Mouse (Mus musculus) E14TG2a.4 (cell line): ENCODE data around the gene Susd6.

Source experiments
- H3K27me3 ChIP-seq: 2 replicates; pipeline ENCODE4 v1.6.1; 2014; ENCODE audit warnings: low read length, control low read depth; ENCODE audit not compliant: insufficient read depth
- H3K36me3 ChIP-seq: 2 replicates; pipeline ENCODE4 v1.6.1; 2014; ENCODE audit warnings: low read length, control low read depth; ENCODE audit not compliant: insufficient read depth
- H3K4me1 ChIP-seq: replicated peaks from 2 replicates; pipeline ENCODE4 v1.6.1; 2014; ENCODE audit warnings: low read depth, low read length, control low read depth
- H3K4me3 ChIP-seq: replicated peaks from 2 replicates; pipeline ENCODE4 v1.5.1; 2014; ENCODE audit warnings: mild to moderate bottlenecking, low read length
- H3K9me3 ChIP-seq: 2 replicates; pipeline ENCODE4 v1.6.1; 2014; ENCODE audit warnings: low read length, control low read depth
- CTCF ChIP-seq: conservative IDR thresholded peaks from 2 replicates; pipeline ENCODE4 v1.5.1; 2014; ENCODE audit warnings: low read length
- NANOG ChIP-seq: IDR thresholded peaks from 2 replicates; pipeline ENCODE4 v1.6.1; 2014; ENCODE audit warnings: borderline replicate concordance, low read length, mixed read lengths
- POU5F1 ChIP-seq: IDR thresholded peaks from 2 replicates; pipeline ENCODE4 v1.6.1; 2014; ENCODE audit warnings: low read length, borderline replicate concordance

Gene Susd6

GRCm38 (mm10) chr12:80759713-80760395 is 30.5 kb upstream of the Susd6 start:
- Histone ChIP-seq H3K4me1 (peaks cover 25% of the 10 kb centered on the region), H3K36me3 (no peaks in the 10 kb centered on the region), H3K4me3 (peak overlapping the region; percentile 79), H3K27me3 (peaks cover 71% of the 10 kb centered on the region), H3K9me3 (peaks cover 12% of the 10 kb centered on the region)
- no peak for TF ChIP-seq POU5F1
- no peak for TF ChIP-seq CTCF
- no peak for TF ChIP-seq NANOG

- Histone ChIP-seq H3K27me3 (peaks cover 66% of the 10 kb centered on the region), H3K36me3 (no peaks in the 10 kb centered on the region), H3K9me3 (peaks cover 12% of the 10 kb centered on the region), H3K4me1 (peaks cover 25% of the 10 kb centered on the region), H3K4me3 (peak within 1 kb of the TSS; percentile 79)
- TF ChIP-seq CTCF (peak; percentile 94), POU5F1 (no peak)
These were observed 29.9 kb upstream of the Susd6 start, which contains the start of gene Ccdc177 for GRCm38 (mm10) chr12:80760396-80760801. Gene Ccdc177, minus strand, starts transcription at chr12:80760687.

DNA sequence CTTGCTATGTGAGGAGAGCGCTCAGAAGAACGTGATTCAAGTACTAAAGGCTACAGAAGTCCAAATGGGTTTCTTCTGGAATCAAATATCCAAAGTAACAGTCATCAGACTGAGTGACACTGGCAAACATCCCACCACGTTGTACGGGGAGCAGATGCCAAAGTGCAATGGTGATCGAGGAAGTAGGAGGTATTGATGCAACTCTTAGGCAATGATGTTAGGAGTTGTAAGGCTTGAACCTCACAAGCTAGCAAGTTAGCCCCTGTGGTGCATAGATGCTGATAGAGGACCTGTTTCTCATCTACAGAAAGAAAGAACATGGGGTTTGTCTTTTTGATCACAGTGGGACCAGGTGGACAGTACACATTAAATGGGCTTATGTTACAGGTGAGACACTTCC is 27.3 kb upstream of the Susd6 start:
- Histone ChIP-seq H3K27me3 (peaks cover 45% of the 10 kb centered on the region), H3K4me3 (no peak overlapping the region), H3K4me1 (peaks cover 24% of the 10 kb centered on the region), H3K36me3 (no peaks in the 10 kb centered on the region), H3K9me3 (peaks cover 8% of the 10 kb centered on the region)
- no peak for TF ChIP-seq NANOG
- no peak for TF ChIP-seq POU5F1
- TF ChIP-seq CTCF = no peak

GRCm38 (mm10) chr12:80764116-80764515 is 26.2 kb upstream of the Susd6 start:
- H3K4me3 ChIP-seq = no peak overlapping the region
- H3K27me3 ChIP-seq = peaks cover 36% of the 10 kb centered on the region
- H3K4me1 ChIP-seq = peaks cover 24% of the 10 kb centered on the region
- no peaks in the 10 kb centered on the region for H3K36me3 ChIP-seq
- H3K9me3 ChIP-seq = peaks cover 8% of the 10 kb centered on the region
- TF ChIP-seq POU5F1 = no peak
- no peak for TF ChIP-seq NANOG
- TF ChIP-seq CTCF = no peak

- TF ChIP-seq POU5F1 = no peak
- peak; percentile 96 for TF ChIP-seq CTCF
- no peak for TF ChIP-seq NANOG
- H3K36me3 ChIP-seq = no peaks in the 10 kb centered on the region
- H3K4me1 ChIP-seq = peaks cover 27% of the 10 kb centered on the region
- H3K9me3 ChIP-seq = no peaks in the 10 kb centered on the region
- H3K27me3 ChIP-seq = 0 out of 2 replicates have a peak, but pooled peaks cover 2% of the 10 kb centered on the region
- no peak overlapping the region for H3K4me3 ChIP-seq
These were observed 20.6 kb upstream of the Susd6 start for GRCm38 (mm10) chr12:80769697-80770096.

GRCm38 (mm10) chr12:80774786-80775185 is 15.5 kb upstream of the Susd6 start:
- Histone ChIP-seq H3K36me3 (no peaks in the 10 kb centered on the region), H3K27me3 (peaks cover 18% of the 10 kb centered on the region), H3K4me1 (peaks cover 40% of the 10 kb centered on the region), H3K4me3 (no peak overlapping the region), H3K9me3 (no peaks in the 10 kb centered on the region)
- TF ChIP-seq CTCF (no peak), POU5F1 (no peak), NANOG (no peak)

DNA sequence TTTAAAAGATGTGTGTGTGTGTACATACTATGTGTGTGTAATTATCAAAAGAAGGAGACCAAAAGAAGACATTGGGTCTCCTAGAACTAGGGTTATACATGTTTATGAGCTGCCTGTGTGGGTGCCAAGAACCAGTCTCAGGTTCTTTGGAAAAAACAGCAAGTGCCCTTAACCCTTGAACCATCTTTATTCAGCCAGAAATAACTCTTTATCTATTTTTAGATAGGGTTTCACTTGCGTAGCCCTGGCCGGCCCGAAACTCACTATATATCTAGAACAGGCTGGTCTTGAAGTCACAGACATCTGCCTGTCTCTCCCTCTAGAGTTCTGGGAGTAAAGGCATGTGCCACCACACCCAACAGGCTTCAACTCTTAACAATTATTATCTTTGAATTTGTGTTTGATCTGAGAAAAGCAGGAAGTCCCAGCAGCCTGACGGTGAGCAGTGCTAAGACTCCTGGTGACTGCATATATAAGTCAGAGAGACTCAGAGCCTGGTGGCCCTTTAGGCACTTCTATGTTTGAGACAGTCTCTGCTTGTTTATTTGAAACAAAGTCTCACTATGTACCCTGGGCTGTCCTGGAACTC is 14.2 kb upstream of the Susd6 start:
- H3K36me3 ChIP-seq = no peaks in the 10 kb centered on the region
- no peaks in the 10 kb centered on the region for H3K9me3 ChIP-seq
- peaks cover 18% of the 10 kb centered on the region for H3K27me3 ChIP-seq
- no peak for TF ChIP-seq NANOG
- TF ChIP-seq POU5F1 = no peak
- no peak for TF ChIP-seq CTCF
- H3K4me3 ChIP-seq = no peak overlapping the region
- peaks cover 40% of the 10 kb centered on the region for H3K4me1 ChIP-seq

GRCm38 (mm10) chr12:80778188-80778936 is 11.9 kb upstream of the Susd6 start:
- H3K4me3 ChIP-seq = peak overlapping the region; percentile 50
- H3K27me3 ChIP-seq = peaks cover 18% of the 10 kb centered on the region
- no peaks in the 10 kb centered on the region for H3K36me3 ChIP-seq
- H3K9me3 ChIP-seq = no peaks in the 10 kb centered on the region
- H3K4me1 ChIP-seq = peaks cover 25% of the 10 kb centered on the region
- no peak for TF ChIP-seq NANOG
- no peak for TF ChIP-seq CTCF
- no peak for TF ChIP-seq POU5F1
